Mouse (Mus musculus): ENCODE results near the gene Adamts6.
A peak's percentile ranks its signal among the peaks of the same experiment; 100 is the strongest.

Gene Adamts6

GRCm38 (mm10) chr13:104516146-104516545 is 228.5 kb downstream of the Adamts6 start:
- DNase-seq (ENCODE audit: low spot score in 2 of 2), result no peak

- DNase-seq (ENCODE audit: low spot score in 2 of 2), result no peak
These were observed 229.2 kb downstream of the Adamts6 start for GRCm38 (mm10) chr13:104516766-104517364.

GRCm38 (mm10) chr13:104517638-104518311 is 230.1 kb downstream of the Adamts6 start:
- no peak for DNase-seq (ENCODE audit: low spot score in 2 of 2)

- peak in 1 of 2 experiments; percentile 27 for DNase-seq (ENCODE audit: low spot score in 2 of 2)
These were observed 230.8 kb downstream of the Adamts6 start for GRCm38 (mm10) chr13:104518312-104519005.

- DNase-seq (ENCODE audit: low spot score in 2 of 2), result no peak
These were observed 231.5 kb downstream of the Adamts6 start for GRCm38 (mm10) chr13:104519006-104519695.

- DNase-seq (ENCODE audit: low spot score in 2 of 2), result no peak
These were observed 232.3 kb downstream of the Adamts6 start for GRCm38 (mm10) chr13:104519981-104520380.

GRCm38 (mm10) chr13:104520461-104520860 is 232.8 kb downstream of the Adamts6 start:
- DNase-seq (ENCODE audit: low spot score in 2 of 2), result no peak

GRCm38 (mm10) chr13:104521532-104521931 is 233.9 kb downstream of the Adamts6 start:
- no peak for DNase-seq (ENCODE audit: low spot score in 2 of 2)

- DNase-seq (ENCODE audit: low spot score in 2 of 2), result no peak
These were observed 238.0 kb downstream of the Adamts6 start for GRCm38 (mm10) chr13:104525656-104526055.

- no peak for DNase-seq (ENCODE audit: low spot score in 2 of 2)
These were observed 241.6 kb downstream of the Adamts6 start for GRCm38 (mm10) chr13:104529238-104529637.

GRCm38 (mm10) chr13:104531841-104532240 is 244.2 kb downstream of the Adamts6 start:
- DNase-seq (ENCODE audit: low spot score in 2 of 2), result no peak

GRCm38 (mm10) chr13:104532723-104533122 is 245.1 kb downstream of the Adamts6 start:
- no peak for DNase-seq (ENCODE audit: low spot score in 2 of 2)

GRCm38 (mm10) chr13:104533806-104534495 is 246.3 kb downstream of the Adamts6 start:
- no peak for DNase-seq (ENCODE audit: low spot score in 2 of 2)

GRCm38 (mm10) chr13:104540861-104541398 is 253.3 kb downstream of the Adamts6 start:
- DNase-seq (ENCODE audit: low spot score in 2 of 2), result no peak

GRCm38 (mm10) chr13:104542123-104542758 is 254.6 kb downstream of the Adamts6 start:
- no peak for DNase-seq (ENCODE audit: low spot score in 2 of 2)

GRCm38 (mm10) chr13:104542759-104543141 is 255.1 kb downstream of the Adamts6 start:
- DNase-seq (ENCODE audit: low spot score in 2 of 2), result no peak
